Mouse (Mus musculus): ENCODE data around the gene Col4a4. TPM values are rescaled to one million over a fixed set of nuclear protein-coding genes. Genes with fewer than 3 reads are reported as not detected.

Col4a4 gene
- polyA plus RNA-seq, 1 experiment from 2014 or later: 0.28 TPM

- H3K27ac ChIP-seq (ENCODE audit: low read depth): no peak overlapping the region
- WGBS (ENCODE audit: insufficient replicate concordance): 36% methylated on average over 1 of the region's 1 CpGs
- H3K4me2 ChIP-seq (ENCODE audit: low read depth, low read length): no peak overlapping the region
- H3K9ac ChIP-seq (replicated peaks): no peak overlapping the region
- no peaks in the 10 kb centered on the region for H3K27me3 ChIP-seq (ENCODE audit: insufficient read depth, low read length)
- DNase-seq (no peak), ATAC-seq (no peak)
- TF ChIP-seq EP300 (IDR thresholded peaks at IDR 0.05; ENCODE audit: low read depth) (no peak), CTCF (IDR thresholded peaks at IDR 0.05; ENCODE audit: low read depth) (peak; percentile 57)
- H3K4me1 ChIP-seq (ENCODE audit: insufficient read depth): no peaks in the 10 kb centered on the region
- no peaks in the 10 kb centered on the region for H3K9me3 ChIP-seq (ENCODE audit: low read length)
- no peak overlapping the region for H3K4me3 ChIP-seq (ENCODE audit: low read depth, low read length)
- no peaks in the 10 kb centered on the region for H3K36me3 ChIP-seq (replicated peaks; ENCODE audit: insufficient read depth, low read length)
These were observed 14.9 kb downstream of the Col4a4 start for GRCm38 (mm10) chr1:82571758-82572157.

GRCm38 (mm10) chr1:82569405-82569804 lies 17.2 kb downstream of the Col4a4 start:
- Histone ChIP-seq H3K9me3 (ENCODE audit: low read length) (no peaks in the 10 kb centered on the region), H3K4me2 (ENCODE audit: low read depth, low read length) (no peak overlapping the region), H3K27ac (ENCODE audit: low read depth) (no peak overlapping the region), H3K4me1 (ENCODE audit: insufficient read depth) (no peaks in the 10 kb centered on the region), H3K36me3 (replicated peaks; ENCODE audit: insufficient read depth, low read length) (no peaks in the 10 kb centered on the region), H3K9ac (replicated peaks) (no peak overlapping the region), H3K27me3 (ENCODE audit: insufficient read depth, low read length) (no peaks in the 10 kb centered on the region), H3K4me3 (ENCODE audit: low read depth, low read length) (no peak overlapping the region)
- no peak for ATAC-seq
- 55% methylated on average over 4 of the region's 4 CpGs for WGBS (ENCODE audit: insufficient replicate concordance)
- TF ChIP-seq CTCF (IDR thresholded peaks at IDR 0.05; ENCODE audit: low read depth) (no peak), EP300 (IDR thresholded peaks at IDR 0.05; ENCODE audit: low read depth) (no peak)
- DNase-seq: no peak

GRCm38 (mm10) chr1:82560223-82560622 lies 26.4 kb downstream of the Col4a4 start:
- H3K9me3 ChIP-seq (ENCODE audit: low read length): no peaks in the 10 kb centered on the region
- TF ChIP-seq EP300 (IDR thresholded peaks at IDR 0.05; ENCODE audit: low read depth) (no peak), CTCF (IDR thresholded peaks at IDR 0.05; ENCODE audit: low read depth) (no peak)
- H3K4me1 ChIP-seq (ENCODE audit: insufficient read depth): no peaks in the 10 kb centered on the region
- H3K27ac ChIP-seq (ENCODE audit: low read depth): no peak overlapping the region
- no peak overlapping the region for H3K4me3 ChIP-seq (ENCODE audit: low read depth, low read length)
- H3K36me3 ChIP-seq (replicated peaks; ENCODE audit: insufficient read depth, low read length): no peaks in the 10 kb centered on the region
- no peak overlapping the region for H3K9ac ChIP-seq (replicated peaks)
- ATAC-seq (no peak), DNase-seq (no peak)
- no peaks in the 10 kb centered on the region for H3K27me3 ChIP-seq (ENCODE audit: insufficient read depth, low read length)
- 61% methylated on average over 4 of the region's 4 CpGs for WGBS (ENCODE audit: insufficient replicate concordance)
- H3K4me2 ChIP-seq (ENCODE audit: low read depth, low read length): no peak overlapping the region

GRCm38 (mm10) chr1:82554889-82555288 lies 31.8 kb downstream of the Col4a4 start:
- Histone ChIP-seq H3K4me1 (ENCODE audit: insufficient read depth) (no peaks in the 10 kb centered on the region), H3K36me3 (replicated peaks; ENCODE audit: insufficient read depth, low read length) (no peaks in the 10 kb centered on the region), H3K27me3 (ENCODE audit: insufficient read depth, low read length) (no peaks in the 10 kb centered on the region), H3K9me3 (ENCODE audit: low read length) (no peaks in the 10 kb centered on the region), H3K9ac (replicated peaks) (no peak overlapping the region), H3K27ac (ENCODE audit: low read depth) (no peak overlapping the region), H3K4me3 (ENCODE audit: low read depth, low read length) (no peak overlapping the region), H3K4me2 (ENCODE audit: low read depth, low read length) (no peak overlapping the region)
- no peak for TF ChIP-seq CTCF (IDR thresholded peaks at IDR 0.05; ENCODE audit: low read depth)
- no peak for TF ChIP-seq EP300 (IDR thresholded peaks at IDR 0.05; ENCODE audit: low read depth)
- ATAC-seq (no peak), DNase-seq (no peak)
- 41% methylated on average over 5 of the region's 5 CpGs for WGBS (ENCODE audit: insufficient replicate concordance)

- ATAC-seq: no peak
- 35% methylated on average over 6 of the region's 6 CpGs for WGBS (ENCODE audit: insufficient replicate concordance)
- H3K9ac ChIP-seq (replicated peaks): no peak overlapping the region
These were observed 32.2 kb downstream of the Col4a4 start for GRCm38 (mm10) chr1:82554443-82554850.

GRCm38 (mm10) chr1:82545199-82545960 lies 41.3 kb downstream of the Col4a4 start:
- ATAC-seq (no peak), DNase-seq (no peak)
- no peaks in the 10 kb centered on the region for H3K4me1 ChIP-seq (ENCODE audit: insufficient read depth)
- no peaks in the 10 kb centered on the region for H3K27me3 ChIP-seq (ENCODE audit: insufficient read depth, low read length)
- no peak overlapping the region for H3K27ac ChIP-seq (ENCODE audit: low read depth)
- WGBS (ENCODE audit: insufficient replicate concordance): 76% methylated on average over 8 of the region's 8 CpGs
- TF ChIP-seq EP300 (IDR thresholded peaks at IDR 0.05; ENCODE audit: low read depth) (no peak), CTCF (IDR thresholded peaks at IDR 0.05; ENCODE audit: low read depth) (no peak)
- no peak overlapping the region for H3K9ac ChIP-seq (replicated peaks)
- no peaks in the 10 kb centered on the region for H3K9me3 ChIP-seq (ENCODE audit: low read length)
- no peaks in the 10 kb centered on the region for H3K36me3 ChIP-seq (replicated peaks; ENCODE audit: insufficient read depth, low read length)
- no peak overlapping the region for H3K4me2 ChIP-seq (ENCODE audit: low read depth, low read length)
- H3K4me3 ChIP-seq (ENCODE audit: low read depth, low read length): no peak overlapping the region

More at GRCm38 (mm10) chr1:82554443-82554850, 32.2 kb downstream of the Col4a4 start:
- no peaks in the 10 kb centered on the region for H3K4me1 ChIP-seq (ENCODE audit: insufficient read depth)
- no peaks in the 10 kb centered on the region for H3K9me3 ChIP-seq (ENCODE audit: low read length)
- no peak overlapping the region for H3K4me3 ChIP-seq (ENCODE audit: low read depth, low read length)
- peak; percentile 51 for DNase-seq
- H3K27ac ChIP-seq (ENCODE audit: low read depth): no peak overlapping the region
- TF ChIP-seq EP300 (IDR thresholded peaks at IDR 0.05; ENCODE audit: low read depth): no peak
- peak; percentile 75 for TF ChIP-seq CTCF (IDR thresholded peaks at IDR 0.05; ENCODE audit: low read depth)
- H3K27me3 ChIP-seq (ENCODE audit: insufficient read depth, low read length): no peaks in the 10 kb centered on the region
- H3K36me3 ChIP-seq (replicated peaks; ENCODE audit: insufficient read depth, low read length): no peaks in the 10 kb centered on the region
- H3K4me2 ChIP-seq (ENCODE audit: low read depth, low read length): no peak overlapping the region

Measured in liver, postnatal 0 days (tissue).